Mouse (Mus musculus) heart, embryonic 15.5 days (tissue): ENCODE data around the gene Grik4. TPM values are rescaled to one million over a fixed set of nuclear protein-coding genes. Genes with fewer than 3 reads are reported as not detected.

Experiments used
- ATAC-seq: fragments of 200-750 bp; cut with Nextera tagmentation; replicated peaks from 2 replicates; pipeline ENCODE4 v1.8.0; 2017; ENCODE audit warnings: low read depth, moderate TSS enrichment; ENCODE audit not compliant: insufficient number of reproducible peaks, insufficient read depth, low FRiP score
- H3K27ac ChIP-seq: fragments of 300-500 bp; sonication (generic); 2 replicates; pipeline ENCODE4 v1.5.1; 2015; ENCODE audit warnings: mild to moderate bottlenecking, inconsistent platforms
- H3K27me3 ChIP-seq: fragments of 300-500 bp; sonication (generic); 2 replicates; pipeline ENCODE4 v1.6.1; 2015; ENCODE audit warnings: inconsistent platforms
- H3K36me3 ChIP-seq: fragments of 300-500 bp; sonication (generic); 2 replicates; pipeline ENCODE4 v1.6.1; 2015; ENCODE audit warnings: mild to moderate bottlenecking, inconsistent platforms
- H3K4me1 ChIP-seq: fragments of 300-500 bp; sonication (generic); replicated peaks from 2 replicates; pipeline ENCODE4 v1.6.1; 2015; ENCODE audit warnings: inconsistent platforms
- H3K4me2 ChIP-seq: fragments of 300-500 bp; sonication (generic); 2 replicates; pipeline ENCODE4 v1.6.1; 2015; ENCODE audit warnings: inconsistent platforms, mild to moderate bottlenecking, moderate library complexity
- H3K4me3 ChIP-seq: fragments of 300-500 bp; sonication (generic); 2 replicates; pipeline ENCODE4 v1.5.1; 2015; ENCODE audit warnings: mild to moderate bottlenecking, inconsistent platforms
- H3K9ac ChIP-seq: fragments of 300-500 bp; sonication (generic); 2 replicates; pipeline ENCODE4 v1.6.1; 2015; ENCODE audit warnings: mild to moderate bottlenecking, inconsistent platforms
- H3K9me3 ChIP-seq: fragments of 300-500 bp; sonication (generic); replicated peaks from 2 replicates; pipeline ENCODE4 v1.6.1; 2016; ENCODE audit warnings: inconsistent platforms
- WGBS: fragments of 180-500 bp; shearing (Covaris S2); methylation state at CpG from one replicate; pipeline ENCODE4 v1.1.7; 2015; ENCODE audit warnings: mixed read lengths; 5-methylcytosine and 5-hydroxymethylcytosine counted together
- polyA plus RNA-seq: library from polyadenylated mRNA; unstranded; fragments of >200 nt; fragmentation: Nextera tagmentation; extraction: Ambion mirVana; gene quantifications from 2 replicates; pipeline ENCODE4 v1.2.1, GENCODE M21; 2015

The Grik4 gene
- polyA plus RNA-seq, 1 experiment from 2014 or later: 0.21 TPM

GRCm38 (mm10) chr9:42513159-42513558, 431.1 kb downstream of the Grik4 start:
- 76% methylated on average over 5 of the region's 5 CpGs for WGBS
- no peak overlapping the region for H3K4me3 ChIP-seq
- H3K9me3 ChIP-seq: no peaks in the 10 kb centered on the region
- no peaks in the 10 kb centered on the region for H3K4me1 ChIP-seq
- H3K27ac ChIP-seq: no peak overlapping the region
- ATAC-seq: no peak
- no peak overlapping the region for H3K4me2 ChIP-seq
- peaks cover 20% of the 10 kb centered on the region; the same call in 1 of the 2 replicates for H3K27me3 ChIP-seq
- no peak overlapping the region for H3K9ac ChIP-seq
- no peaks in the 10 kb centered on the region for H3K36me3 ChIP-seq

GRCm38 (mm10) chr9:42512312-42512711, 432.0 kb downstream of the Grik4 start:
- H3K27ac ChIP-seq: no peak overlapping the region
- ATAC-seq: no peak

GRCm38 (mm10) chr9:42508235-42508634, 436.1 kb downstream of the Grik4 start:
- H3K4me1 ChIP-seq: no peaks in the 10 kb centered on the region
- peaks cover 6% of the 10 kb centered on the region; the same call in 1 of the 2 replicates for H3K27me3 ChIP-seq
- 64% methylated on average over 7 of the region's 7 CpGs for WGBS
- no peak overlapping the region for H3K9ac ChIP-seq
- ATAC-seq: no peak
- H3K27ac ChIP-seq: no peak overlapping the region
- no peaks in the 10 kb centered on the region for H3K9me3 ChIP-seq
- no peaks in the 10 kb centered on the region for H3K36me3 ChIP-seq
- H3K4me2 ChIP-seq: no peak overlapping the region
- no peak overlapping the region for H3K4me3 ChIP-seq

More at GRCm38 (mm10) chr9:42512312-42512711, 432.0 kb downstream of the Grik4 start:
- Histone ChIP-seq H3K4me3 (no peak overlapping the region), H3K4me2 (no peak overlapping the region), H3K4me1 (no peaks in the 10 kb centered on the region), H3K27me3 (peaks cover 20% of the 10 kb centered on the region; the same call in 1 of the 2 replicates), H3K9me3 (no peaks in the 10 kb centered on the region), H3K36me3 (no peaks in the 10 kb centered on the region), H3K9ac (no peak overlapping the region)
- 53% methylated on average over 4 of the region's 4 CpGs for WGBS

DNA sequence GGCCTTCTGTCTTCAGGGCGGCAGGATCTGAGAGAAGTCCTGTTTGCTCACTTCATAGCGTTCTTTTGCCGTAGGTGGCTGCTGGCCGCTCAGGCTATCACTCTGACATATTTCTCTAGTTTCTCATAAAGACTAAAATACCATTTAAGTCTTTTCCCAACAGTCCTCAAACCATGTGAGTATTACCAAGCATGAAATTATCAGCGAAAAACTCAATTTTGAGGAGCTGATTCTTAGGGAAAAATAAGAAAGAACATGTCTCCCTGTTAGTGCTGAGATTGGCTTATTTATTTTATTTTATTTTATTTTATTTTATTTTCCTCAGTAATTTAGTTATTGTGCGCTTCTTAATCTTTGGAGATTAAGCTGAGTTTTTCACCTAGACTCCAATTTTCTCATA, 436.6 kb downstream of the Grik4 start, which contains the start of gene Tbcel:
Tbcel (minus strand) TSS at position 101 of the 400 bp plus-strand sequence.
- Histone ChIP-seq H3K9ac (no peak within 1 kb of the TSS), H3K27me3 (peaks cover 6% of the 10 kb centered on the region; the same call in 1 of the 2 replicates), H3K4me3 (no peak within 1 kb of the TSS), H3K36me3 (no peaks in the 10 kb centered on the region), H3K27ac (no peak within 1 kb of the TSS), H3K4me1 (no peaks in the 10 kb centered on the region), H3K4me2 (no peak within 1 kb of the TSS), H3K9me3 (no peaks in the 10 kb centered on the region)
- WGBS: 77% methylated on average over 6 of the region's 6 CpGs
- ATAC-seq: no peak

DNA sequence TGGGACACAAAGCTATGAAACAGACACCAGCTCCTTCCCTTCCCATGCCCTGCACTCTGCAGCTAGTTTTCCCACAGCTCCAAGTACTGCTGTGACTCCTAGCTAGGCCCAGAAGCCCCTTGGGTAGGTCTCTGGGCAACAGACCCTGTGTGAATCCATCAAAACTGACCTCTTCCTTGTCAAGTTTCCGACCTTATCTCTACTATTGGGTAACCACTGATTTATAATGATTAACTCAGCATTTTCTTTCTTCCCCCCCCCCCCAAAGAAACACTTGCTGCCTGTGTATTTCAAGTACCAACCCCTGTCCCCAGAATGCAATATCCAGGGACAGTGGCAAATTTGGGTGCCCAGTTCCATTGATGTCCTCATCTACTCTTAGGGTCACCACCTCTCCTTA, 437.3 kb downstream of the Grik4 start:
- no peak overlapping the region for H3K4me2 ChIP-seq
- 36% methylated on average over 1 of the region's 1 CpGs for WGBS
- ATAC-seq: no peak
- no peak overlapping the region for H3K4me3 ChIP-seq
- no peak overlapping the region for H3K9ac ChIP-seq
- no peaks in the 10 kb centered on the region for H3K36me3 ChIP-seq
- H3K4me1 ChIP-seq: no peaks in the 10 kb centered on the region
- H3K27ac ChIP-seq: no peak overlapping the region
- H3K27me3 ChIP-seq: peaks cover 6% of the 10 kb centered on the region; the same call in 1 of the 2 replicates
- no peaks in the 10 kb centered on the region for H3K9me3 ChIP-seq

- no peaks in the 10 kb centered on the region for H3K4me1 ChIP-seq
- H3K27ac ChIP-seq: no peak overlapping the region
- WGBS: 79% methylated on average over 3 of the region's 3 CpGs
- no peaks in the 10 kb centered on the region for H3K36me3 ChIP-seq
- H3K4me2 ChIP-seq: no peak overlapping the region
- no peaks in the 10 kb centered on the region for H3K9me3 ChIP-seq
- H3K4me3 ChIP-seq: no peak overlapping the region
- no peak for ATAC-seq
- H3K9ac ChIP-seq: no peak overlapping the region
- H3K27me3 ChIP-seq: peaks cover 4% of the 10 kb centered on the region
These were observed 439.3 kb downstream of the Grik4 start for GRCm38 (mm10) chr9:42504971-42505510.

DNA sequence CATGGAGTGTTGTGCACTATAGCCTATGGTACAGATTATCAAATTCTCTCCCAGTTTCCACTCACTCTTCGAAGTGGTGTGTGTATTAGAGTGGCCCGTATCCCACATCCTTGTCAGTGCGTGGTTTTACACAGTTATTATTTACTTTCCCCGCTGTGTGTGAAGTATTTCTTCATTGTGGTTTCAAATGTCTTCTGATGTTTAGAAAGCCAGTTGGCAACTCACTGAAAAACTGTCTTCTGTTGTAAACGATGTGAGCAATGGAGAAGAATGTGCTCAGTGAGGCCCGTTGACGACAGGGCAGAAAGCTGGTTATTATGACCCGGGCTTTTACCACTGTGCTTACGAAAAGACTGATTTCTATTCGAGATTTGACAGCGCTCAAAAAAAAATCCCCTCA, 439.7 kb downstream of the Grik4 start:
- H3K9me3 ChIP-seq: no peaks in the 10 kb centered on the region
- WGBS: 74% methylated on average over 11 of the region's 11 CpGs
- no peak overlapping the region for H3K27ac ChIP-seq
- H3K4me3 ChIP-seq: no peak overlapping the region
- H3K4me1 ChIP-seq: no peaks in the 10 kb centered on the region
- no peak overlapping the region for H3K9ac ChIP-seq
- H3K27me3 ChIP-seq: peaks cover 4% of the 10 kb centered on the region
- no peak overlapping the region for H3K4me2 ChIP-seq
- ATAC-seq: no peak
- no peaks in the 10 kb centered on the region for H3K36me3 ChIP-seq

GRCm38 (mm10) chr9:42503709-42504108, 440.6 kb downstream of the Grik4 start:
- peaks cover 2% of the 10 kb centered on the region for H3K27me3 ChIP-seq
- H3K27ac ChIP-seq: no peak overlapping the region
- no peaks in the 10 kb centered on the region for H3K4me1 ChIP-seq
- no peak for ATAC-seq
- H3K4me2 ChIP-seq: no peak overlapping the region
- no peaks in the 10 kb centered on the region for H3K9me3 ChIP-seq
- 75% methylated on average over 4 of the region's 4 CpGs for WGBS
- no peak overlapping the region for H3K9ac ChIP-seq
- no peak overlapping the region for H3K4me3 ChIP-seq
- no peaks in the 10 kb centered on the region for H3K36me3 ChIP-seq

DNA sequence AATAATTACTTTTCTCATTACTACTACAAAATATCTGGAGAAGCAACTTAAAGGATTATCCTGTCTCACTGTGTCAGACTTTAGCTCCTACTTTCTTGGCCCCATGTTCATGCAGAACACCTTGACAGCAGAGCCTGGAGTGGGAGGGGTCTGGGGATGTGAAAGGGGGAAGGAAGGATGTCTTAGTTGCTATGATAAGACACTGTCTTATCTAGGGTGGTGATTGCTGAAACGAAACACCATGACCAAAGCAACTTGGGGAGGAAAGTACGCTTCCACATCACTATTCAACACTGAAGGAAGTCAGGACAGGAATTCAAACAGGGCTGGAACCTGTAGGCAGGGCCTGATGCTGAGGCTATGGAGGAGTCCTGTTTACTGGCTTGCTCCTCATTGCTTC, 448.0 kb downstream of the Grik4 start:
- ATAC-seq: no peak
- Histone ChIP-seq H3K36me3 (no peaks in the 10 kb centered on the region), H3K4me2 (no peak overlapping the region), H3K9ac (no peak overlapping the region), H3K4me1 (no peaks in the 10 kb centered on the region), H3K4me3 (no peak overlapping the region), H3K27ac (no peak overlapping the region), H3K27me3 (no peaks in the 10 kb centered on the region; the same call in 1 of the 2 replicates), H3K9me3 (no peaks in the 10 kb centered on the region)
- 36% methylated on average over 2 of the region's 2 CpGs for WGBS

DNA sequence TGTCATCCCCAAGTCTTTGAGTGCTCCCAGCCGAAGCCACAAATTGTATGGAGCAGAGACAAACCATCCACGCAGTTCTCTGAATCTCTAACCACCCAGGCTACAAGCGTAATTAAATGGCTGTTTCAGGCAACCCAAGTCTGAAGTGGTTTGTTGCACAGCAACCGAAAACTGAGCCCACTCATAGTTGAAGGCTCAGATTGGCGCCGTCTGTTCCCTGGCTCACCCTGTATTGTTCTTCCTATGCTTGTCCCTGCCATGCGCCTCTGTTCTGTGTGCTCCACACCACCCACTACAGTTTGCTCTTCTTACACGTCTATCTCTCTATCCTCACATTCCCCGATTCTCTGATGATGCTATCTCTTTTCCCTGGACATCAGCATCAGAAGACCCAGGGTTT, 452.5 kb downstream of the Grik4 start:
- ATAC-seq: no peak
- no peaks in the 10 kb centered on the region for H3K27me3 ChIP-seq
- H3K4me1 ChIP-seq: no peaks in the 10 kb centered on the region
- H3K9ac ChIP-seq: no peak overlapping the region
- H3K4me3 ChIP-seq: no peak overlapping the region
- no peak overlapping the region for H3K27ac ChIP-seq
- WGBS: 78% methylated on average over 9 of the region's 9 CpGs
- no peaks in the 10 kb centered on the region for H3K9me3 ChIP-seq
- no peak overlapping the region for H3K4me2 ChIP-seq
- no peaks in the 10 kb centered on the region for H3K36me3 ChIP-seq

GRCm38 (mm10) chr9:42490589-42491382, 453.5 kb downstream of the Grik4 start:
- 79% methylated on average over 16 of the region's 16 CpGs for WGBS

GRCm38 (mm10) chr9:42488071-42488470, 456.2 kb downstream of the Grik4 start:
- H3K4me3 ChIP-seq: no peak overlapping the region
- H3K27me3 ChIP-seq: no peaks in the 10 kb centered on the region
- no peak overlapping the region for H3K27ac ChIP-seq
- no peak overlapping the region for H3K9ac ChIP-seq
- no peaks in the 10 kb centered on the region for H3K36me3 ChIP-seq
- no peak for ATAC-seq
- 91% methylated on average over 1 of the region's 1 CpGs for WGBS
- no peak overlapping the region for H3K4me2 ChIP-seq
- no peaks in the 10 kb centered on the region for H3K9me3 ChIP-seq
- H3K4me1 ChIP-seq: no peaks in the 10 kb centered on the region

More at GRCm38 (mm10) chr9:42490589-42491382, 453.5 kb downstream of the Grik4 start:
- Histone ChIP-seq H3K27me3 (no peaks in the 10 kb centered on the region), H3K9me3 (no peaks in the 10 kb centered on the region), H3K4me3 (no peak overlapping the region), H3K36me3 (no peaks in the 10 kb centered on the region), H3K4me1 (no peaks in the 10 kb centered on the region), H3K27ac (no peak overlapping the region), H3K9ac (no peak overlapping the region), H3K4me2 (no peak overlapping the region)
- no peak for ATAC-seq
